Mouse (Mus musculus): ENCODE results near the gene Sept1. TPM values are rescaled to one million over a fixed set of nuclear protein-coding genes. Genes with fewer than 3 reads are reported as not detected.

Gene Sept1
- polyA plus RNA-seq, 1 experiment from 2014 or later = 7.2 TPM

- WGBS = 93% methylated on average over 4 of the region's 5 CpGs
Measured at GRCm38 (mm10) chr7:127216307-127216706, 16.6 kb downstream of the Sept1 start.

GRCm38 (mm10) chr7:127214981-127215871 is 17.7 kb downstream of the Sept1 start:
- Histone ChIP-seq H3K9ac (replicated peaks; ENCODE audit: low read depth, low read length) (0 out of 2 replicates have a peak overlapping the region, but pooled peaks have one; percentile 11), H3K4me1 (ENCODE audit: control insufficient read depth, insufficient read depth, low read length) (no peaks in the 10 kb centered on the region), H3K4me2 (ENCODE audit: low read depth, low read length) (peak overlapping the region; percentile 28; the same call in 1 of the 2 replicates), H3K27me3 (ENCODE audit: control insufficient read depth, insufficient read depth, low read length) (no peaks in the 10 kb centered on the region), H3K9me3 (ENCODE audit: control insufficient read depth, low read length) (no peaks in the 10 kb centered on the region), H3K4me3 (ENCODE audit: low read depth, low read length) (peak overlapping the region; percentile 8; the same call in 1 of the 2 replicates), H3K36me3 (ENCODE audit: control insufficient read depth, insufficient read depth, low read length) (no peaks in the 10 kb centered on the region), H3K27ac (ENCODE audit: low read depth, low read length) (no peak overlapping the region)
- ATAC-seq (ENCODE audit: low read depth) = peak; percentile 56; the same call in 1 of the 2 replicates
- 24% methylated on average over 33 of the region's 33 CpGs for WGBS

More at GRCm38 (mm10) chr7:127216307-127216706, 16.6 kb downstream of the Sept1 start:
- Histone ChIP-seq H3K4me2 (ENCODE audit: low read depth, low read length) (no peak overlapping the region), H3K9me3 (ENCODE audit: control insufficient read depth, low read length) (no peaks in the 10 kb centered on the region), H3K36me3 (ENCODE audit: control insufficient read depth, insufficient read depth, low read length) (no peaks in the 10 kb centered on the region), H3K27me3 (ENCODE audit: control insufficient read depth, insufficient read depth, low read length) (no peaks in the 10 kb centered on the region), H3K27ac (ENCODE audit: low read depth, low read length) (no peak overlapping the region), H3K4me3 (ENCODE audit: low read depth, low read length) (no peak overlapping the region), H3K4me1 (ENCODE audit: control insufficient read depth, insufficient read depth, low read length) (no peaks in the 10 kb centered on the region), H3K9ac (replicated peaks; ENCODE audit: low read depth, low read length) (no peak overlapping the region)
- no peak for ATAC-seq (ENCODE audit: low read depth)

- Histone ChIP-seq H3K27ac (ENCODE audit: low read depth, low read length) (no peak overlapping the region), H3K9ac (replicated peaks; ENCODE audit: low read depth, low read length) (0 out of 2 replicates have a peak overlapping the region, but pooled peaks have one; percentile 11), H3K27me3 (ENCODE audit: control insufficient read depth, insufficient read depth, low read length) (no peaks in the 10 kb centered on the region), H3K4me2 (ENCODE audit: low read depth, low read length) (peak overlapping the region; percentile 28; the same call in 1 of the 2 replicates), H3K9me3 (ENCODE audit: control insufficient read depth, low read length) (no peaks in the 10 kb centered on the region), H3K36me3 (ENCODE audit: control insufficient read depth, insufficient read depth, low read length) (no peaks in the 10 kb centered on the region), H3K4me3 (ENCODE audit: low read depth, low read length) (no peak overlapping the region; the same call in 1 of the 2 replicates), H3K4me1 (ENCODE audit: control insufficient read depth, insufficient read depth, low read length) (peaks cover 3% of the 10 kb centered on the region)
- WGBS = 24% methylated on average over 21 of the region's 21 CpGs
- no peak for ATAC-seq (ENCODE audit: low read depth)
Measured at GRCm38 (mm10) chr7:127214521-127214920, 18.4 kb downstream of the Sept1 start.

GRCm38 (mm10) chr7:127213930-127214329 is 19.0 kb downstream of the Sept1 start:
- Histone ChIP-seq H3K9ac (replicated peaks; ENCODE audit: low read depth, low read length) (no peak overlapping the region), H3K27me3 (ENCODE audit: control insufficient read depth, insufficient read depth, low read length) (no peaks in the 10 kb centered on the region), H3K4me3 (ENCODE audit: low read depth, low read length) (no peak overlapping the region), H3K27ac (ENCODE audit: low read depth, low read length) (no peak overlapping the region), H3K4me2 (ENCODE audit: low read depth, low read length) (peak overlapping the region; percentile 28; the same call in 1 of the 2 replicates), H3K4me1 (ENCODE audit: control insufficient read depth, insufficient read depth, low read length) (peaks cover 4% of the 10 kb centered on the region), H3K9me3 (ENCODE audit: control insufficient read depth, low read length) (no peaks in the 10 kb centered on the region), H3K36me3 (ENCODE audit: control insufficient read depth, insufficient read depth, low read length) (no peaks in the 10 kb centered on the region)
- no peak for ATAC-seq (ENCODE audit: low read depth)
- WGBS = 42% methylated on average over 12 of the region's 12 CpGs

GRCm38 (mm10) chr7:127213485-127213884 is 19.4 kb downstream of the Sept1 start:
- ATAC-seq (ENCODE audit: low read depth) = no peak
- Histone ChIP-seq H3K9me3 (ENCODE audit: control insufficient read depth, low read length) (no peaks in the 10 kb centered on the region), H3K4me1 (ENCODE audit: control insufficient read depth, insufficient read depth, low read length) (peaks cover 4% of the 10 kb centered on the region), H3K9ac (replicated peaks; ENCODE audit: low read depth, low read length) (no peak overlapping the region), H3K36me3 (ENCODE audit: control insufficient read depth, insufficient read depth, low read length) (no peaks in the 10 kb centered on the region), H3K27ac (ENCODE audit: low read depth, low read length) (no peak overlapping the region), H3K4me2 (ENCODE audit: low read depth, low read length) (no peak overlapping the region), H3K4me3 (ENCODE audit: low read depth, low read length) (no peak overlapping the region), H3K27me3 (ENCODE audit: control insufficient read depth, insufficient read depth, low read length) (no peaks in the 10 kb centered on the region)
- WGBS = 44% methylated on average over 7 of the region's 7 CpGs

DNA sequence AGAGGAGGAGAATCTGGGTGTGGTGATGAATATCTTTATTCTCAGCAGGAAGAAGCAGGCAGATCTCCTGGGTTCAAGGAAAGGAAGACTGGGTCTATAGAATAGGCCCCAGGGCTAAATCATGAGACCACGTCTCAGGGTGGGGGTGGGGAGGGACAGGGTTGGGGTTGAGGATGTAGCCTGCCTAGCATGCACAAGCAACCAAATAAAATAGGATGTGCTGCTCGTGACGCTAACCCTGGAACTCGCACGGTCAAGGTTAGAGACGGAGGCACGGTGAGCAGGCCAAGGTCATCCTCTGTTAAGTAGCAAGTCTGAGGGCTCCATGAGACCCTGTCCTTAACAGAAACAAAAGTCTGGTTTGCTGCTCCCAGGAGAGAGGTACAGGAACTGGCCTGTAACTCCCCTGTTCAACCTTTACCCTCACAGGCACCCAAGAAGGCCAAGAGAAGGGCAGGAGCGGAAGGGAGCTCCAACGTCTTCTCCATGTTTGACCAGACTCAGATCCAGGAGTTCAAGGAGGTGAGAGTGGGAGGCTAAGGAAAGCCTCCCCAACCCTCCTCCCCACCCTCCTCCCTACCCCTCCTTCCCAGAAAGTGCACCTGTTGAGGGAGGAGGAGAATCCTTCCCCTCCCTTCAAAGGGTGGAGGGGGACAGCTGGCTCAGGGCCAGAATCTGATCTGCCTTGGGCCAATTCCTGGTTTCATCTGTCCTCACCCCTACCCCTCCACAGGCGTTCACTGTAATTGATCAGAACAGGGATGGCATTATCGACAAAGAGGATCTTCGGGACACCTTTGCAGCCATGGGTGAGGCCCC is 20.3 kb downstream of the Sept1 start:
- Histone ChIP-seq H3K27ac (ENCODE audit: low read depth, low read length) (no peak overlapping the region), H3K9me3 (ENCODE audit: control insufficient read depth, low read length) (no peaks in the 10 kb centered on the region), H3K4me2 (ENCODE audit: low read depth, low read length) (no peak overlapping the region), H3K9ac (replicated peaks; ENCODE audit: low read depth, low read length) (no peak overlapping the region), H3K4me3 (ENCODE audit: low read depth, low read length) (no peak overlapping the region), H3K27me3 (ENCODE audit: control insufficient read depth, insufficient read depth, low read length) (no peaks in the 10 kb centered on the region), H3K36me3 (ENCODE audit: control insufficient read depth, insufficient read depth, low read length) (no peaks in the 10 kb centered on the region), H3K4me1 (ENCODE audit: control insufficient read depth, insufficient read depth, low read length) (peaks cover 4% of the 10 kb centered on the region)
- 91% methylated on average over 12 of the region's 12 CpGs for WGBS
- ATAC-seq (ENCODE audit: low read depth) = no peak

DNA sequence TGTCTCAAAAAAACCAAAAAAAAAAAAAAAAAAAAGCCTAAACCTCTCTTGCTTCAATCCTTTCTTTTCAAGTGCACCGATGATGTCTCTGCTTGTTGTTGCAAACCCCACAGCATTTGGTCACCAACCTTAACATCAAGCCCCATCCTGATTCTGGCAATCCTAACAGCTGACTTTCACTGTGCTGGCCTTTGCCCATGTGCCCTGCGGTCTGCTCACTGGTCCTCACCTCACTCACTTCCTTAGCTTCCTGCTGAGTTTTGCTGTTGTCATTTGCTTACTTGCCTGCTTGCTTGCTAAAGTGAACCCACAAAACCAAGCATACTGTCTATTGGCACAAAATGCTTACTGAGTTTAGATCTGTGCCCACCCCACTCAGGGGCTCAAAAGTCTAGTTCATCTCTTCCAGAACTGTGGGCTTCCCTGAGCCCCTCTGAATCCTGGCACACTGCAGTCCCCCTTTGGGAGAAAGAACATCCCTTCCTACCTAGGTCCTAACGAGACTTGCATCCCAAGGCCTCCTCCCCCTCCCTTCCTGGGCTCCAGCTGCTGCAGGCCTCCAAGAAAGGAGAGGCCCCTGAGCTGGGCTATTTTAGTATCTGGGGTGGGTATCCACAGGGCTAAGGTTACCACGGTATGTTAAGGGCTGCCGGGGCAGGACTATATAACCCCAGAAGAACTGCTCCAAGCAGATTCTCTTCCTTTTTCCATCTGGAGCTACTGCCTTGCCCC is 21.8 kb downstream of the Sept1 start:
- H3K36me3 ChIP-seq (ENCODE audit: control insufficient read depth, insufficient read depth, low read length) = no peaks in the 10 kb centered on the region
- peaks cover 14% of the 10 kb centered on the region for H3K4me1 ChIP-seq (ENCODE audit: control insufficient read depth, insufficient read depth, low read length)
- H3K4me3 ChIP-seq (ENCODE audit: low read depth, low read length) = no peak overlapping the region
- H3K9ac ChIP-seq (replicated peaks; ENCODE audit: low read depth, low read length) = no peak overlapping the region
- no peaks in the 10 kb centered on the region for H3K27me3 ChIP-seq (ENCODE audit: control insufficient read depth, insufficient read depth, low read length)
- no peak overlapping the region for H3K4me2 ChIP-seq (ENCODE audit: low read depth, low read length)
- no peak overlapping the region for H3K27ac ChIP-seq (ENCODE audit: low read depth, low read length)
- no peaks in the 10 kb centered on the region for H3K9me3 ChIP-seq (ENCODE audit: control insufficient read depth, low read length)
- ATAC-seq (ENCODE audit: low read depth) = no peak
- 62% methylated on average over 5 of the region's 5 CpGs for WGBS

DNA sequence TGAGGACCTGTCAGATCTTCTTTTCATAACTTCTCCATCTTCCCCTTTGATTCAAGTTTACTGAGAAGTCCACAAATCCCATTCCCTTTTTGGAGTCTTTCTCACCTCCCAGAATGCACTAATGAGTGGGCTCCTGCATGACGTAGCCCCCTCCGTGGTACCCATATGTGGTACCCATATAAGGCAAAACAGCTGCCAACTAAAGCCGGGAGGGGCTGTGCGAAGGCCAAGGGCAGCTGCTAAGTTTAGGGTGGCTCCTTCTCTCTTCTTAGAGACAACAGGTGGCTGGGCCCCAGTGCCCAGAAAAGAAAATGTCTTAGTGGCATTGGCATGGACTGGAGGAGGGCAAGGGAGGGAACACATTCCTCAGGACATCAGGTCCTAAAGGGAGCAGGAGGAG is 22.7 kb downstream of the Sept1 start:
- Histone ChIP-seq H3K9ac (replicated peaks; ENCODE audit: low read depth, low read length) (no peak overlapping the region), H3K27me3 (ENCODE audit: control insufficient read depth, insufficient read depth, low read length) (no peaks in the 10 kb centered on the region), H3K9me3 (ENCODE audit: control insufficient read depth, low read length) (no peaks in the 10 kb centered on the region), H3K27ac (ENCODE audit: low read depth, low read length) (no peak overlapping the region), H3K36me3 (ENCODE audit: control insufficient read depth, insufficient read depth, low read length) (no peaks in the 10 kb centered on the region), H3K4me2 (ENCODE audit: low read depth, low read length) (no peak overlapping the region), H3K4me3 (ENCODE audit: low read depth, low read length) (no peak overlapping the region), H3K4me1 (ENCODE audit: control insufficient read depth, insufficient read depth, low read length) (peaks cover 21% of the 10 kb centered on the region)
- no peak for ATAC-seq (ENCODE audit: low read depth)
- WGBS = 93% methylated on average over 4 of the region's 4 CpGs

Measured in neural tube, embryonic 14.5 days (tissue).